Mouse (Mus musculus): ENCODE results near the gene Dlgap1. TPM values are rescaled to one million over a fixed set of nuclear protein-coding genes. Genes with fewer than 3 reads are reported as not detected.

Gene Dlgap1
- total RNA-seq, 2 experiments from 2014 or later = 0.05 to 0.22 TPM

- Histone ChIP-seq H3K4me3 (no peak overlapping the region), H3K27ac (no peak overlapping the region)
- no peak for DNase-seq
- TF ChIP-seq CTCF (IDR thresholded peaks at IDR 0.05) = no peak
- intact Hi-C loops (cut with DNase I) = no loop called here
These were observed 901.7 kb downstream of the Dlgap1 start for GRCm38 (mm10) chr17:70870581-70870980.

Small RNA genes lying within 50 kb of the gene (microRNA-seq; reads per million reads assigned to microRNA genes)
- not detected for gene Mir1195

Measured in gastrocnemius, adult 2 months (tissue).